Mouse (Mus musculus) lung, postnatal 0 days (tissue): ENCODE measurements around the gene Eno3.

Source experiments
- CTCF ChIP-seq: IDR thresholded peaks from 2 replicates; pipeline ENCODE4 v1.5.1; 2016; ENCODE audit warnings: antibody characterized with exemption, mild to moderate bottlenecking
- EP300 ChIP-seq: IDR thresholded peaks from 2 replicates; pipeline ENCODE4 v1.6.1; 2016; ENCODE audit warnings: antibody characterized with exemption, mild to moderate bottlenecking, control low read depth

- TF ChIP-seq CTCF (no peak), EP300 (no peak)
Observed at GRCm38 (mm10) chr11:70683640-70684039, 26.6 kb downstream of the Eno3 start.
